Mouse (Mus musculus): ENCODE measurements at regions not wholly inside any gene's neighbourhood (a gene's known extent, or its start where the extent isn't known, plus 50 kb on each side); places are given as distances from the start of the nearest gene placed in this dataset.

DNA sequence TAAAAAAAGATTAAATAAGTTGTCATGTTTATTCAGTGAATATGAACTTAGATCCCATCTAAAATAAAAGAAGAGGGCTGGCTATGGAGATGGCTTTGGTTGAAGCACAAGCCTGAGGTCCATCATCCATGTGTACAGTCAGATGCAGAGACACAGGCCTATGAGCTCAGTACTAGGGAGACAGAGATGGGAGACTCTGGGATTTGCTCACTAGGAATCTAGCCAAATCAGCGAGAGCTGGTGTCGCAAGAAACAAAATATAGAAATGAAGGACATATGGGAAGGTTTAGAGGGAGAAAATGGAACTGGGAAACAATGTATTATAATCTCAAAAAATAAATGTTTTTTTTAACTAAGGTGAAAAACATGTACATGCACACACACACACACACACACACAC, 326.6 kb downstream of the Col12a1 start:
- no peaks in the 10 kb centered on the region for H3K27me3 ChIP-seq (ENCODE audit: control insufficient read depth, insufficient read depth, low read length, poor library complexity, severe bottlenecking)
- H3K27ac ChIP-seq (ENCODE audit: insufficient read depth, low read length): no peak overlapping the region
- H3K36me3 ChIP-seq (ENCODE audit: control insufficient read depth, insufficient read depth, low read length, poor library complexity, severe bottlenecking): no peaks in the 10 kb centered on the region
- no peak overlapping the region for H3K4me3 ChIP-seq (ENCODE audit: low read depth, low read length)
- no peaks in the 10 kb centered on the region for H3K9me3 ChIP-seq (replicated peaks; ENCODE audit: control insufficient read depth, insufficient read depth, low read length, poor library complexity, severe bottlenecking)
- no peak overlapping the region for H3K9ac ChIP-seq (ENCODE audit: low read depth, poor library complexity, severe bottlenecking)
- no peaks in the 10 kb centered on the region for H3K4me1 ChIP-seq (ENCODE audit: control insufficient read depth, insufficient read depth, low read length)
- TF ChIP-seq EP300 (IDR thresholded peaks at IDR 0.05; ENCODE audit: insufficient read depth, low read depth, low read length): no peak

DNA sequence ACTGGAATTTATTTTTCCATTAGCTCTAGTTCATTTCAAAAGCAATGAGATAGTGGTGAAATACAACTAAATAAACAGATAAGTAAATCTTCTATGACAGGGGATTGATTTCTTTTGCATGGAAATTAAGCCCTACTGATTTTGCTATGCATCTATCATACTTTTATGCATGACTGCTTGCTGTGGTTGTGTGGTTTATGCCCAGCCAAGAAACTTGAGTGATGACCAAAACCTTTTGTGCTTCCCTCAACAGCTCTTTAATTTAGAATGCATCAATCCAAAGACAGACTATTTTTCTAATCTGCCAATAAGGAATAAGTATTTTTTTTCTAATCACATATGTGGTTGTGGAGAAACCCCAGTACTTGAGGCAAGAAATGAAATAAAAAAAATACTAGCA, 303.6 kb downstream of the Col12a1 start:
- no peaks in the 10 kb centered on the region for H3K36me3 ChIP-seq (ENCODE audit: control insufficient read depth, insufficient read depth, low read length, poor library complexity, severe bottlenecking)
- no peaks in the 10 kb centered on the region for H3K9me3 ChIP-seq (replicated peaks; ENCODE audit: control insufficient read depth, insufficient read depth, low read length, poor library complexity, severe bottlenecking)
- no peak overlapping the region for H3K27ac ChIP-seq (ENCODE audit: insufficient read depth, low read length)
- H3K4me3 ChIP-seq (ENCODE audit: low read depth, low read length): no peak overlapping the region
- no peaks in the 10 kb centered on the region for H3K4me1 ChIP-seq (ENCODE audit: control insufficient read depth, insufficient read depth, low read length)
- TF ChIP-seq POLR2A (IDR thresholded peaks at IDR 0.05; ENCODE audit: insufficient read depth, low read length) (no peak), EP300 (IDR thresholded peaks at IDR 0.05; ENCODE audit: insufficient read depth, low read depth, low read length) (no peak), CTCF (IDR thresholded peaks at IDR 0.05; ENCODE audit: low read depth, low read length) (no peak)
- no peak overlapping the region for H3K9ac ChIP-seq (ENCODE audit: low read depth, poor library complexity, severe bottlenecking)
- H3K27me3 ChIP-seq (ENCODE audit: control insufficient read depth, insufficient read depth, low read length, poor library complexity, severe bottlenecking): no peaks in the 10 kb centered on the region

DNA sequence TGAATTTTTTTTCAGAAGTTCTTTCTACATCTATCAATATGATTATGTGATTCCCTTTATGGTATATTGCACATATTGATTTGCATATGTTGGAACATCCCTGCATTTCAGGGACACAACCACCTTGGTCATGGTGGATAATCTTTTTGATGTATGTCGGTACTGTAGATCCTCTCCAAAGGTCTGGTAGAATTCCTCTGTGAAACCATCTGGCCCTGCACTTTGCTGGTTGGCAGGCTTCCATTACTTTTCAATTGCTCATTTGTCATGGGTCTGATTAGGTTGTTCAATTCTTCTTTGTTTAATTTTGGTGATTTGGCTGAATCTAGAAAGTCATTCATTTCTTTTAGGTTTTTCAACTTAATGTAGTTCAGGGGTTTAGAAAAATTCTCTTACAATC, 288.2 kb downstream of the Col12a1 start:
- Histone ChIP-seq H3K9ac (ENCODE audit: low read depth, poor library complexity, severe bottlenecking) (no peak overlapping the region), H3K27ac (ENCODE audit: insufficient read depth, low read length) (no peak overlapping the region), H3K9me3 (replicated peaks; ENCODE audit: control insufficient read depth, insufficient read depth, low read length, poor library complexity, severe bottlenecking) (no peaks in the 10 kb centered on the region), H3K4me1 (ENCODE audit: control insufficient read depth, insufficient read depth, low read length) (no peaks in the 10 kb centered on the region), H3K4me3 (ENCODE audit: low read depth, low read length) (no peak overlapping the region), H3K36me3 (ENCODE audit: control insufficient read depth, insufficient read depth, low read length, poor library complexity, severe bottlenecking) (no peaks in the 10 kb centered on the region), H3K27me3 (ENCODE audit: control insufficient read depth, insufficient read depth, low read length, poor library complexity, severe bottlenecking) (no peaks in the 10 kb centered on the region)
- TF ChIP-seq CTCF (IDR thresholded peaks at IDR 0.05; ENCODE audit: low read depth, low read length) (no peak), EP300 (IDR thresholded peaks at IDR 0.05; ENCODE audit: insufficient read depth, low read depth, low read length) (no peak), POLR2A (IDR thresholded peaks at IDR 0.05; ENCODE audit: insufficient read depth, low read length) (no peak)

DNA sequence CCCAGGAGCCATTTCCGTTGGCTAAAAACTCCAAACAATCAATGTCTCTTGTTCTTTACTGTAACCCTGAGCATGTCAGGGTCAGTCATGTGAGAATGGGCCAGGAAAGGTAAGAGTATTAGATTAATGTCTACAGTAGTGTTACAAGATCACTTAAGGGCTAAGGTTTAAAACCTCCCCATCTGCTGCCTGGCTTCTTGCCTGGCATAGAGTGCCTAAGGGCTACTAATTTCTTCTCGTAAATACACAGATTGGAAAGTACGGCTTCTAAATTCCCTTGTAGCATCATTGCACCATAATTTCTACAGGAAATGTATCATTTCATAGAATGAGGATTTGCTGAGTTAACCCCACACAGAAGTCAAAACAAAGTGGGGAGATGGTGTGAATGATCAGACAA, 281.0 kb downstream of the Col12a1 start:
- TF ChIP-seq EP300 (IDR thresholded peaks at IDR 0.05; ENCODE audit: insufficient read depth, low read depth, low read length) (no peak), POLR2A (IDR thresholded peaks at IDR 0.05; ENCODE audit: insufficient read depth, low read length) (no peak), CTCF (IDR thresholded peaks at IDR 0.05; ENCODE audit: low read depth, low read length) (no peak)

DNA sequence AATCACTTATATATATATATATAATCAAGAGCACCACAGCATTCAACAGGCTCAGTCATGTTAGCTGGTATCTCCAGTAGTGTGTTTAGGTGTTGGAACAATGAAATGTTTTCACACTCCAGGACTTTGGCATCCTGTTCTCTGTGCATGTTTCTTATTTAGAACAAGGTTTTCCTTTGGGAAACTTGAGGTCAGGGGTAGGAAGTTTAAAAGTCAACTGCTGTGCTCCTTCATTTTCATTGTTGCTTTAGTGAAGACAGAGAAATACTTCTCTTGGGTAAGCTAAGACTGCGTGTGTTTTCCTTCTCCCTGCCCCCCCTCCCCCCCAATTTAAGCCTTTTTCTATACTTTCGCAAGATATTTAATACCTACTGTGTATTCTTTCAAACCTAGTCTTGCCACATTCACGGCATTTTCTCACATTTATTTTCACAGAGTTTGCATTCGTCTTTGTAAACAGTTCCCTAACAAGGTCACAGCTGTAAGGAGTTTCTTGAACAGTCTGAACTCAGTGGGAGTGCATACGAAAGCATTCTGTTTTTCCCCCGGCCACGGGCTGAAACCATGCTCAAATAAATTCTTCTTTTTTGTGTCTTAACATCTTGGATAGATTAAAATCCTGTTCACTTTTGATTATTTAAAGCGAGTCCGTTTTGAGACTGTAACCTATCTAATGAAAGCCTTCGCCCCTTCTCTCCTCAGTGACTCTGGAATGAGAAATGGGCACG, 279.2 kb downstream of the Col12a1 start:
- no peaks in the 10 kb centered on the region for H3K27me3 ChIP-seq (ENCODE audit: control insufficient read depth, insufficient read depth, low read length, poor library complexity, severe bottlenecking)
- no peak overlapping the region for H3K27ac ChIP-seq (ENCODE audit: insufficient read depth, low read length)
- no peak overlapping the region for H3K4me3 ChIP-seq (ENCODE audit: low read depth, low read length)
- no peaks in the 10 kb centered on the region for H3K4me1 ChIP-seq (ENCODE audit: control insufficient read depth, insufficient read depth, low read length)
- TF ChIP-seq CTCF (IDR thresholded peaks at IDR 0.05; ENCODE audit: low read depth, low read length): no peak
- TF ChIP-seq POLR2A (IDR thresholded peaks at IDR 0.05; ENCODE audit: insufficient read depth, low read length): no peak
- no peak for TF ChIP-seq EP300 (IDR thresholded peaks at IDR 0.05; ENCODE audit: insufficient read depth, low read depth, low read length)
- H3K9ac ChIP-seq (ENCODE audit: low read depth, poor library complexity, severe bottlenecking): no peak overlapping the region
- no peaks in the 10 kb centered on the region for H3K36me3 ChIP-seq (ENCODE audit: control insufficient read depth, insufficient read depth, low read length, poor library complexity, severe bottlenecking)
- H3K9me3 ChIP-seq (replicated peaks; ENCODE audit: control insufficient read depth, insufficient read depth, low read length, poor library complexity, severe bottlenecking): no peaks in the 10 kb centered on the region

More for the DNA sequence above, 281.0 kb downstream of the Col12a1 start:
- no peak overlapping the region for H3K9ac ChIP-seq (ENCODE audit: low read depth, poor library complexity, severe bottlenecking)
- no peaks in the 10 kb centered on the region for H3K36me3 ChIP-seq (ENCODE audit: control insufficient read depth, insufficient read depth, low read length, poor library complexity, severe bottlenecking)
- H3K4me3 ChIP-seq (ENCODE audit: low read depth, low read length): no peak overlapping the region
- no peaks in the 10 kb centered on the region for H3K27me3 ChIP-seq (ENCODE audit: control insufficient read depth, insufficient read depth, low read length, poor library complexity, severe bottlenecking)
- no peak overlapping the region for H3K27ac ChIP-seq (ENCODE audit: insufficient read depth, low read length)
- H3K9me3 ChIP-seq (replicated peaks; ENCODE audit: control insufficient read depth, insufficient read depth, low read length, poor library complexity, severe bottlenecking): no peaks in the 10 kb centered on the region
- no peaks in the 10 kb centered on the region for H3K4me1 ChIP-seq (ENCODE audit: control insufficient read depth, insufficient read depth, low read length)

DNA sequence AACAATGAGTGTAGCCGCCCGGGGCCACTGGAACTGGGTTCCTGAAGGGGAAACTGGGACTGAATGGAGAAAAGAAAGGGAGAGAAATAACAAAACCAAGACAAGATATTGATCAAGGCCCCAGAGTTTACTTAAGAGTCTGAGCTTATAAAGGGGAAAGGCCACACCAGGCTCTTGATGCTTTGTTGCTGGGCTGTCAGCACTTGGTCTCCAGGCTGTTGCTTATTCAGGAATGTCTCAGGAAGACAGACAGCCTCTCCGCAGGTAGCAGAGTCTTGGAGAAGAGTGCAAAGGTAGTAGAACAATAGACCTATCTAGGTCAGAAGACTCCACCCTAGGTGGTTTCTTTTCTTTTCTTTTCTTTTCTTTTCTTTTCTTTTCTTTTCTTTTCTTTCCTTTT, 263.4 kb downstream of the Col12a1 start:
- TF ChIP-seq POLR2A (IDR thresholded peaks at IDR 0.05; ENCODE audit: insufficient read depth, low read length) (no peak), EP300 (IDR thresholded peaks at IDR 0.05; ENCODE audit: insufficient read depth, low read depth, low read length) (no peak), CTCF (IDR thresholded peaks at IDR 0.05; ENCODE audit: low read depth, low read length) (no peak)
- no peaks in the 10 kb centered on the region for H3K9me3 ChIP-seq (replicated peaks; ENCODE audit: control insufficient read depth, insufficient read depth, low read length, poor library complexity, severe bottlenecking)

More for the DNA sequence above, 263.4 kb downstream of the Col12a1 start:
- no peak overlapping the region for H3K9ac ChIP-seq (ENCODE audit: low read depth, poor library complexity, severe bottlenecking)
- H3K4me3 ChIP-seq (ENCODE audit: low read depth, low read length): no peak overlapping the region
- no peaks in the 10 kb centered on the region for H3K27me3 ChIP-seq (ENCODE audit: control insufficient read depth, insufficient read depth, low read length, poor library complexity, severe bottlenecking)
- H3K4me1 ChIP-seq (ENCODE audit: control insufficient read depth, insufficient read depth, low read length): peaks cover 2% of the 10 kb centered on the region
- no peak overlapping the region for H3K27ac ChIP-seq (ENCODE audit: insufficient read depth, low read length)
- H3K36me3 ChIP-seq (ENCODE audit: control insufficient read depth, insufficient read depth, low read length, poor library complexity, severe bottlenecking): no peaks in the 10 kb centered on the region

Measured in ES-Bruce4 (cell line).